Mouse (Mus musculus): ENCODE results near the gene Fmnl2.

The Fmnl2 gene

GRCm38 (mm10) chr2:52982502-52982901, 124.8 kb downstream of the Fmnl2 start:
- CTCF ChIA-PET, result no interaction called here
- POLR2A ChIA-PET, result interaction anchor here in 3 of 4 experiments (0.6 to 1.6 kb wide), 6 partner anchors 20 to 241 kb away, joined by 3 to 18 read pairs (median 4); partner anchors contain the start of gene Stam2 (in 1 of the 3)

GRCm38 (mm10) chr2:52984556-52984955, 126.9 kb downstream of the Fmnl2 start:
- CTCF ChIA-PET, result no interaction called here
- POLR2A ChIA-PET, result interaction anchor here in 1 of 4 experiments (1.1 kb wide), 1 partner anchor 25 kb away, joined by 6 read pairs; no protein-coding TSS in a partner anchor

- POLR2A ChIA-PET, result interaction anchor here in 1 of 4 experiments (1.1 kb wide), 1 partner anchor 26 kb away, joined by 6 read pairs; no protein-coding TSS in a partner anchor
- CTCF ChIA-PET, result interaction anchor here in 1 of 4 experiments (1.5 kb wide), 1 partner anchor 22 kb away, joined by 3 read pairs; no protein-coding TSS in a partner anchor
Measured at GRCm38 (mm10) chr2:52985167-52985566, 127.5 kb downstream of the Fmnl2 start.

GRCm38 (mm10) chr2:52986354-52986753, 128.7 kb downstream of the Fmnl2 start:
- ChIA-PET POLR2A (interaction anchor here in 3 of 4 experiments (0.5 to 1.7 kb wide), 4 partner anchors 21 to 911 kb away, joined by 3 to 6 read pairs (median 4); no protein-coding TSS in a partner anchor), CTCF (interaction anchor here in 1 of 4 experiments (1.5 kb wide), 1 partner anchor 21 kb away, joined by 3 read pairs; no protein-coding TSS in a partner anchor)

- ChIA-PET POLR2A (interaction anchor here in 3 of 4 experiments (0.8 to 1.7 kb wide), 5 partner anchors 10 to 28 kb away, joined by 3 to 7 read pairs (median 4); no protein-coding TSS in a partner anchor), CTCF (interaction anchor here in 1 of 4 experiments (1.7 kb wide), 1 partner anchor 20 kb away, joined by 9 read pairs; no protein-coding TSS in a partner anchor)
Measured at GRCm38 (mm10) chr2:52987035-52987434, 129.4 kb downstream of the Fmnl2 start.

GRCm38 (mm10) chr2:52987637-52988295, 130.1 kb downstream of the Fmnl2 start:
- CTCF ChIA-PET, result interaction anchor here in 1 of 4 experiments (1.7 kb wide), 1 partner anchor 19 kb away, joined by 9 read pairs; no protein-coding TSS in a partner anchor
- POLR2A ChIA-PET, result interaction anchor here in 2 of 4 experiments (0.8 to 1.7 kb wide), 5 partner anchors 8 to 29 kb away, joined by 3 to 7 read pairs (median 4); no protein-coding TSS in a partner anchor

GRCm38 (mm10) chr2:52989316-52989715, 131.7 kb downstream of the Fmnl2 start:
- CTCF ChIA-PET, result no interaction called here

GRCm38 (mm10) chr2:52990874-52991687, 133.4 kb downstream of the Fmnl2 start:
- POLR2A ChIA-PET, result interaction anchor here in 3 of 4 experiments (0.5 to 1.6 kb wide), 8 partner anchors 16 to 273 kb away, joined by 3 to 6 read pairs (median 3); no protein-coding TSS in a partner anchor
- CTCF ChIA-PET, result interaction anchor here in 1 of 4 experiments (0.7 to 1.7 kb wide), 2 partner anchors 16 to 102 kb away, joined by 3 to 8 read pairs; no protein-coding TSS in a partner anchor

More at GRCm38 (mm10) chr2:52989316-52989715, 131.7 kb downstream of the Fmnl2 start:
- POLR2A ChIA-PET, result interaction anchor here in 1 of 4 experiments (1.4 kb wide), 1 partner anchor 30 kb away, joined by 6 read pairs; no protein-coding TSS in a partner anchor

GRCm38 (mm10) chr2:52991688-52992194, 134.1 kb downstream of the Fmnl2 start:
- ChIA-PET CTCF (no interaction called here), POLR2A (interaction anchor here in 3 of 4 experiments (0.7 to 1.6 kb wide), 6 partner anchors 15 to 88 kb away, joined by 3 to 6 read pairs (median 4); no protein-coding TSS in a partner anchor)

- POLR2A ChIA-PET, result interaction anchor here in 1 of 4 experiments (1.1 kb wide), 1 partner anchor 135 kb away, joined by 3 read pairs; no protein-coding TSS in a partner anchor
- CTCF ChIA-PET, result no interaction called here
Measured at GRCm38 (mm10) chr2:52993241-52993640, 135.6 kb downstream of the Fmnl2 start.

GRCm38 (mm10) chr2:52994526-52994925, 136.9 kb downstream of the Fmnl2 start:
- CTCF ChIA-PET, result interaction anchor here in 2 of 4 experiments (0.6 to 1.5 kb wide), 2 partner anchors 12 to 29 kb away, joined by 3 to 5 read pairs; no protein-coding TSS in a partner anchor
- POLR2A ChIA-PET, result interaction anchor here in 1 of 4 experiments (1.2 kb wide), 1 partner anchor 197 kb away, joined by 3 read pairs; the partner anchor contains the start of genes Arl6ip6 and Prpf40a

GRCm38 (mm10) chr2:52997955-52998750, 140.5 kb downstream of the Fmnl2 start:
- CTCF ChIA-PET, result interaction anchor here in 1 of 4 experiments (1.0 to 1.4 kb wide), 2 partner anchors 9 to 48 kb away, joined by 4 to 6 read pairs; no protein-coding TSS in a partner anchor
- POLR2A ChIA-PET, result interaction anchor here (0.5 to 1.6 kb wide), 6 partner anchors 11 to 138 kb away, joined by 3 to 7 read pairs (median 4); no protein-coding TSS in a partner anchor

GRCm38 (mm10) chr2:52999524-52999969, 141.9 kb downstream of the Fmnl2 start:
- ChIA-PET POLR2A (interaction anchor here in 1 of 4 experiments (0.9 kb wide), 1 partner anchor 140 kb away, joined by 7 read pairs; no protein-coding TSS in a partner anchor), CTCF (interaction anchor here in 1 of 4 experiments (1.4 kb wide), 1 partner anchor 8 kb away, joined by 6 read pairs; no protein-coding TSS in a partner anchor)

- POLR2A ChIA-PET, result no interaction called here
- CTCF ChIA-PET, result interaction anchor here in 2 of 4 experiments (0.5 to 0.7 kb wide), 2 partner anchors 140 to 141 kb away, joined by 3 to 10 read pairs; no protein-coding TSS in a partner anchor
Measured at GRCm38 (mm10) chr2:53000446-53000845, 142.8 kb downstream of the Fmnl2 start.

GRCm38 (mm10) chr2:53006161-53006560, 148.5 kb downstream of the Fmnl2 start:
- ChIA-PET CTCF (interaction anchor here (0.7 to 2.1 kb wide), 21 partner anchors 9 to 893 kb away, joined by 3 to 12 read pairs (median 5); no protein-coding TSS in a partner anchor), POLR2A (interaction anchor here in 3 of 4 experiments (0.6 to 1.8 kb wide), 7 partner anchors 10 to 185 kb away, joined by 3 to 7 read pairs (median 3); partner anchors contain the start of gene Prpf40a (in 1 of the 3))

- ChIA-PET CTCF (interaction anchor here (0.5 to 2.1 kb wide), 56 partner anchors 8 to 894 kb away, joined by 3 to 12 read pairs (median 4); partner anchors contain the start of genes Arl5a (in 1 of the 4) and Prpf40a (in 1 of the 4)), POLR2A (interaction anchor here in 3 of 4 experiments (0.7 to 1.3 kb wide), 9 partner anchors 9 to 250 kb away, joined by 3 to 7 read pairs (median 3); no protein-coding TSS in a partner anchor)
Measured at GRCm38 (mm10) chr2:53007142-53007541, 149.5 kb downstream of the Fmnl2 start.

GRCm38 (mm10) chr2:53013051-53013450, 155.4 kb downstream of the Fmnl2 start:
- CTCF ChIA-PET, result no interaction called here
- POLR2A ChIA-PET, result no interaction called here
